Mouse (Mus musculus): ENCODE data around the gene Slc36a3.

Slc36a3 gene

GRCm38 (mm10) chr11:55109521-55110300 is 41.8 kb downstream of the Slc36a3 start:
- no peak for DNase-seq (ENCODE audit: low read depth, low spot score)

- DNase-seq (ENCODE audit: low read depth, low spot score), result no peak
Measured at GRCm38 (mm10) chr11:55106636-55107035, 44.9 kb downstream of the Slc36a3 start.

DNA sequence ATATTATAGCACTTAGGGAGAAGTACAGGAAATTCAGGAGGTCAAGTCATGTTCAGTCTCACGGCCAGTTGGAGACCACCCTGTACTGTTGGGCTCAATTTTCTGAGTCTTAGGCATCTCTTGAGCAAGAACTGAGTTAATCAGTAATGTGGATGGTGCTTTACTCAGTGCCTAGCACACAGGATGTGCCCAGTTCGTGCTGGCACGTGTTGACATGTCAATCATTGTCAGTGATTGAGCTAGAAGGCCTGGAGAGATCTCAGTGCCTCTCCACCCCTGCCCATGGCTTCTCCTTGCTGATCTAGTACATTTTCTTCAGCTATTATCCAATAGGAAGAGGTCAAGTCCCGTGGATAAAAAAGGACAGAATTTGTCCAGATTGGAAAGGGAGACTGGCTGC is 46.1 kb downstream of the Slc36a3 start:
- DNase-seq (ENCODE audit: low read depth, low spot score), result no peak

- DNase-seq (ENCODE audit: low read depth, low spot score), result no peak
Measured at GRCm38 (mm10) chr11:55103229-55103628, 48.3 kb downstream of the Slc36a3 start.

GRCm38 (mm10) chr11:55102015-55102414 is 49.5 kb downstream of the Slc36a3 start:
- no peak for DNase-seq (ENCODE audit: low read depth, low spot score)

- DNase-seq (ENCODE audit: low read depth, low spot score), result no peak
Measured at GRCm38 (mm10) chr11:55099868-55100267, 51.6 kb downstream of the Slc36a3 start.

GRCm38 (mm10) chr11:55099019-55099771 is 52.3 kb downstream of the Slc36a3 start:
- DNase-seq (ENCODE audit: low read depth, low spot score), result no peak

DNA sequence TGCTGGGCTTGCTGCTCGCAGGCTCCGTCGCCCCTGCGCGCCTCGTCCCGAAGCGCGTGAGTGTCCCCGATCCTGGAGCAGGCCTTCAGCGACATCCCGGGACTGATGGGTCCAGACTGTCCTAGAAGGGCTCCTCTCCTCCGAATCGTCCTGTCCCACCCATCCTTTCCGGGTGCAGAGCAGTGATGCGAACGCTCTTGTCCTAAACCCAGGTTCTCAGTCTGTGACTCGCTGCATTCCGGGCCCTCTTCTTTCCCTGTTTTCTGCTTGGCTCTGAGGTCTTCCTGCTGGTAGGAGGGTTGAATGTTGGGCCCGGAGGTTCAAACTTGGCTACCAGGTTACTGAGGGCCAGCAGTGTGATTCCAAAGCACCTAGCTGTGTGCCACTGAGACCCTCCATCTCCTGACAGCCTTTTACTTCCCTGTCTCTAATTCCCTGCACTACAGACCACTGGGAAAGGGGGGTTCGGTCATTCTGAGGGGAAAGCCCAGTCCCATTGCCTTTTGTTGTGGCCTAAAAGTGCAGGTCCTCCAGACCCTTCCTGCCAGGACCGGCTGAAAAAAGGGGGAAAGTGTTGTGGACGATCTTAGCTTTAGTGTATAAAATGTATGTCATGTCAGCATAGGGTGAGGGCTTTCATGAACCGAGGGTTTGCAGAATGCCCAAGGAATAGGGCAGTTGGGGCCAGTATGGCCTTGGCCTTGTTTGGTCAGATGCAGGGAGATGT is 53.2 kb downstream of the Slc36a3 start:
- DNase-seq (ENCODE audit: low read depth, low spot score), result no peak

DNA sequence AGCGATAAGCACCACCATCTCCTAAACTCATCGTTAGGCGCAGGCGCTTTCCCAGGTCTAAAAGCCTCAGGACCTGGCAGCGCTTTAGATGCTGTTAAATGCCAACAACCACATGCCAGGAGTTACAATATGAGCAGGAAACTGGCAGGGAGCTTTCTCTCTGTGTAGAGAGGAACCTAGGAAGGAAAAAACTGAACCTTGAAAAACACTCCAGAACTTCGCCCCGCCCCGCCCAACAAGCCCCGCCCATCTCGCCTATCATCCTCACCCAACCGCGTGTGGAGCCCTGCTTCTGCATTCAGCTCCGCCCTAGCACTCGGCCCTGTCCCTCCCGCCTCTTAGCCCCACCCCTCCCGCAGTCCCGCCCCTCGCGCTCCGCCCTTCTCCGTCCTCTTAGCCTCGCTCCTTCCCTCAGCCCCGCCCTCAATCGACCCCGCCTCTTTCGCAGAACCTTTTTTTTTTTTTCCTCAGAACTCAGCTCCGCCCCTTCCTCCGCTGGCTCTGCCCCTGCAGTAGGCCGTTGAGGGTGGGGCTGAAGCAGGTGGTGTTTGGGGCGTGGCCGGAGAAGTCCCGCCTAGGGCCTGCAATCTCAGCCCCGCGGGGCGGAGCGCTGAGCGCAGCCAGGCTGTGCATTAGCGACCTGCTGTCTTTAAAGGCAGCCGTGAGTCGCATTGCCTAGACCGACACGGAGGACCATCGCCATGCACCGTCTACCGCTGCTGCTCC is 53.9 kb downstream of the Slc36a3 start, which contains the start of gene Gm2a:
Gm2a (plus strand) TSS at position 653 of the 726 bp plus-strand sequence.
- DNase-seq (ENCODE audit: low read depth, low spot score), result peak; percentile 97

GRCm38 (mm10) chr11:55096731-55097462 is 54.6 kb downstream of the Slc36a3 start:
- DNase-seq (ENCODE audit: low read depth, low spot score), result no peak

DNA sequence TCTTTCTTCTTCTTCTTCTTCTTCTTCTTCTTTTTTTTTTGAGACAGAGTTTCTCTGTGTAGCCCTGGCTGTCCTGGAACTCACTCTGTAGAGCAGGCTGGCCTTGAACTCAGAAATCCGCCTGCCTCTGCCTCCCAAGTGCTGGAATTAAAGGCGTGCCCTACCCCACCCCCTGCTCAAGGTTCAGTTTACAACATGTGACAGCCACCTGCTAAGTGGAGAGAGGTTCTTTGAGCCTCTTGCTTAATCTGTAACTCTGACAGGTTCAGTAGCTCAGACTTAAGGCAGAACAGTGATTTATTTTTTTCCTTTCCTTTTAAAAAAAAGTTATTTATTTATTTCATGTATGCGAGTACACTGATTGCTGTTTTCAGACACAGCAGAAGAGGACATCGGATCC is 55.2 kb downstream of the Slc36a3 start:
- DNase-seq (ENCODE audit: low read depth, low spot score), result peak; percentile 73

GRCm38 (mm10) chr11:55093096-55093495 is 58.4 kb downstream of the Slc36a3 start:
- DNase-seq (ENCODE audit: low read depth, low spot score), result no peak

GRCm38 (mm10) chr11:55089892-55090291 is 61.6 kb downstream of the Slc36a3 start:
- no peak for DNase-seq (ENCODE audit: low read depth, low spot score)

DNA sequence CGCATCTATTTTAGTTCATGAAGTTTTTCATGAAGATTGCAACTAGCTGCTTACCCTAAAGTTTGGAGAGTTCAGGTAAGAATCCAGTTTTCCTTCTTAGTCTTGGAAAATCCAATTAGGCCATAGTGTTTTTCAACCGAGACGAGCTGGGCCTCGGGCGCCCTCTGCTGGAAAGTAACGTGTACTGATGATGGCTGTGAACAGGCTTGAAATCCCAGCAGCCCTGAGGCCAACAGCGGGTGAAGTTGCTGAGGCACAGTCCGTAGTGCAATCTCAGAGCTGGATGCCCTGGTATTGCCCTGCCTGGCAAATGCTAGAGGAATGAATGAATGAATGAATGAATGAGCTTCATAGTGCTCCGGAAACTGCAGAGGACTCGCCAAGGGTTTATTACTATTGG is 64.5 kb downstream of the Slc36a3 start:
- DNase-seq (ENCODE audit: low read depth, low spot score), result peak; percentile 78

GRCm38 (mm10) chr11:55085396-55085795 is 66.1 kb downstream of the Slc36a3 start:
- DNase-seq (ENCODE audit: low read depth, low spot score), result no peak

GRCm38 (mm10) chr11:55084629-55085028 is 66.9 kb downstream of the Slc36a3 start:
- DNase-seq (ENCODE audit: low read depth, low spot score), result no peak

DNA sequence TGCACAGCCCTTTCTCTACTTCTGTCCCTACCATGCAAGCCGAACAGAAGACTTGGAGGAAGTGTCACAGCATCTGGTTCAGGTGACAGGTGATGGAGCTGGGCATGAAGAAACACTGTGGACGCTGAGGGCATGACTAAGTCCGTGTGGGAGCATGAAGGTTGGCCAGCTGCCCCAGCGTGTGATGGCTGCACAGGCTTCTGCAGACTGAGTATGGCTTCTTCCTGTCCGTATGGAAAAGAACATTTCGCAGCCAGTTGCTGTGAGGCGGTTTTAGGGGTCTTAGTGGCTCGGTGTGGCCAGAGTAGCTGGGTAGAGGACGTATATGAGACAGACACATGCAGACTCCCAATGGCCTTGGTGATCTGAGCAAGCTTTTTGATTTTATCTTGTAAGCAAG is 70.3 kb downstream of the Slc36a3 start:
- DNase-seq (ENCODE audit: low read depth, low spot score), result no peak

- no peak for DNase-seq (ENCODE audit: low read depth, low spot score)
Measured at GRCm38 (mm10) chr11:55079180-55079579, 72.3 kb downstream of the Slc36a3 start.

GRCm38 (mm10) chr11:55078502-55078901 is 73.0 kb downstream of the Slc36a3 start:
- DNase-seq (ENCODE audit: low read depth, low spot score), result no peak

- peak; percentile 80 for DNase-seq (ENCODE audit: low read depth, low spot score)
Measured at GRCm38 (mm10) chr11:55077331-55078231, 73.9 kb downstream of the Slc36a3 start, which contains the start of gene Ccdc69. TSS of gene Ccdc69 (minus strand) at chr11:55078131.

Data from R1 (cell line).